Mouse (Mus musculus) liver, embryonic 16.5 days (tissue): ENCODE measurements around the gene Gm21972. TPM values are rescaled to one million over a fixed set of nuclear protein-coding genes. Genes with fewer than 3 reads are reported as not detected.

Experiments
- ATAC-seq: fragments of 200-750 bp; cut with Nextera tagmentation; 2 replicates; pipeline ENCODE4 v1.8.0; 2017; ENCODE audit warnings: low read depth, mild to moderate bottlenecking, moderate number of reproducible peaks, moderate library complexity
- H3K27ac ChIP-seq: fragments of 300-500 bp; sonication (generic); 2 replicates; pipeline ENCODE4 v1.5.1; 2014; ENCODE audit warnings: mild to moderate bottlenecking, low read length
- H3K27me3 ChIP-seq: fragments of 300-500 bp; sonication (generic); 2 replicates; pipeline ENCODE4 v1.6.1; 2014; ENCODE audit warnings: low read depth, low read length, mixed read lengths; ENCODE audit not compliant: control insufficient read depth, insufficient read depth
- H3K36me3 ChIP-seq: fragments of 300-500 bp; sonication (generic); 2 replicates; pipeline ENCODE4 v1.6.1; 2014; ENCODE audit warnings: mild to moderate bottlenecking; ENCODE audit not compliant: control insufficient read depth, insufficient read depth
- H3K4me1 ChIP-seq: fragments of 300-500 bp; sonication (generic); 2 replicates; pipeline ENCODE4 v1.6.1; 2014; ENCODE audit warnings: low read depth, low read length, mixed read lengths; ENCODE audit not compliant: control insufficient read depth
- H3K4me2 ChIP-seq: fragments of 300-500 bp; sonication (generic); 2 replicates; pipeline ENCODE4 v1.6.1; 2014; ENCODE audit warnings: low read depth, low read length, mixed read lengths
- H3K4me3 ChIP-seq: fragments of 300-500 bp; sonication (generic); 2 replicates; pipeline ENCODE4 v1.5.1; 2014; ENCODE audit warnings: low read depth, mild to moderate bottlenecking, low read length
- H3K9ac ChIP-seq: fragments of 300-500 bp; sonication (generic); 2 replicates; pipeline ENCODE4 v1.6.1; 2014; ENCODE audit warnings: low read depth, low read length
- H3K9me3 ChIP-seq: fragments of 300-500 bp; sonication (generic); replicated peaks from 2 replicates; pipeline ENCODE4 v1.6.1; 2016; ENCODE audit warnings: low read length; ENCODE audit not compliant: control insufficient read depth
- WGBS: fragments of 180-500 bp; shearing (Covaris S2); extraction: QIAGEN DNeasy Blood & Tissue Kit; methylation state at CpG from one replicate; pipeline ENCODE4 v1.1.7; 2014; ENCODE audit not compliant: insufficient replicate concordance; 5-methylcytosine and 5-hydroxymethylcytosine counted together
- polyA plus RNA-seq: library from polyadenylated mRNA; unstranded; fragments of >200 nt; fragmentation: Nextera tagmentation; extraction: Ambion mirVana; gene quantifications from 2 replicates; pipeline ENCODE4 v1.2.1, GENCODE M21; 2015

The Gm21972 gene
- polyA plus RNA-seq = 0.14 TPM in 1 of 2 replicates, not detected in the other

- no peak for ATAC-seq
- Histone ChIP-seq H3K4me3 (no peak within 1 kb of the TSS), H3K9ac (no peak within 1 kb of the TSS), H3K4me1 (no peaks in the 10 kb centered on the region), H3K27ac (no peak within 1 kb of the TSS), H3K9me3 (no peaks in the 10 kb centered on the region), H3K4me2 (no peak within 1 kb of the TSS), H3K27me3 (no peaks in the 10 kb centered on the region), H3K36me3 (peaks cover 38% of the 10 kb centered on the region)
- 87% methylated on average over 4 of the region's 4 CpGs for WGBS
Observed at GRCm38 (mm10) chr1:86133337-86133736, at the start of gene Gm21972. Gm21972 (plus strand) TSS chr1:86133637.

- H3K27me3 ChIP-seq = no peaks in the 10 kb centered on the region
- no peaks in the 10 kb centered on the region for H3K4me1 ChIP-seq
- no peak overlapping the region for H3K9ac ChIP-seq
- peaks cover 40% of the 10 kb centered on the region for H3K36me3 ChIP-seq
- H3K4me3 ChIP-seq = no peak overlapping the region
- no peak overlapping the region for H3K4me2 ChIP-seq
- ATAC-seq = no peak
- H3K9me3 ChIP-seq = no peaks in the 10 kb centered on the region
- H3K27ac ChIP-seq = no peak overlapping the region
- 84% methylated on average over 7 of the region's 7 CpGs for WGBS
Observed at GRCm38 (mm10) chr1:86094413-86094812, 39.0 kb upstream of the Gm21972 start.

GRCm38 (mm10) chr1:86105054-86105453 lies 28.4 kb upstream of the Gm21972 start:
- WGBS = 88% methylated on average over 1 of the region's 1 CpGs
- no peaks in the 10 kb centered on the region for H3K9me3 ChIP-seq
- H3K27me3 ChIP-seq = no peaks in the 10 kb centered on the region
- no peak overlapping the region for H3K9ac ChIP-seq
- no peak for ATAC-seq
- no peaks in the 10 kb centered on the region for H3K4me1 ChIP-seq
- peaks cover 9% of the 10 kb centered on the region; the same call in 1 of the 2 replicates for H3K36me3 ChIP-seq
- H3K4me3 ChIP-seq = no peak overlapping the region
- no peak overlapping the region for H3K27ac ChIP-seq
- H3K4me2 ChIP-seq = no peak overlapping the region

- no peaks in the 10 kb centered on the region for H3K9me3 ChIP-seq
- no peak within 1 kb of the TSS for H3K27ac ChIP-seq
- no peak within 1 kb of the TSS for H3K4me2 ChIP-seq
- H3K36me3 ChIP-seq = peaks cover 8% of the 10 kb centered on the region; the same call in 1 of the 2 replicates
- WGBS = 71% methylated on average over 6 of the region's 6 CpGs
- H3K9ac ChIP-seq = no peak within 1 kb of the TSS
- no peaks in the 10 kb centered on the region for H3K27me3 ChIP-seq
- H3K4me3 ChIP-seq = no peak within 1 kb of the TSS
- H3K4me1 ChIP-seq = no peaks in the 10 kb centered on the region
- no peak for ATAC-seq
Observed at GRCm38 (mm10) chr1:86111779-86112178, 21.7 kb upstream of the Gm21972 start, which contains the start of gene Htr2b. Htr2b (minus strand) TSS chr1:86111970.

- no peak for ATAC-seq
- Histone ChIP-seq H3K4me2 (no peak overlapping the region), H3K9ac (no peak overlapping the region), H3K27ac (no peak overlapping the region), H3K4me1 (no peaks in the 10 kb centered on the region), H3K36me3 (peaks cover 14% of the 10 kb centered on the region), H3K27me3 (no peaks in the 10 kb centered on the region), H3K9me3 (no peaks in the 10 kb centered on the region), H3K4me3 (no peak overlapping the region)
- WGBS = 70% methylated on average over 3 of the region's 3 CpGs
Observed at GRCm38 (mm10) chr1:86114141-86114540, 19.3 kb upstream of the Gm21972 start.

GRCm38 (mm10) chr1:86119549-86119948 lies 13.9 kb upstream of the Gm21972 start:
- peaks cover 26% of the 10 kb centered on the region for H3K36me3 ChIP-seq
- no peak for ATAC-seq
- H3K4me2 ChIP-seq = no peak overlapping the region

GRCm38 (mm10) chr1:86126036-86126435 lies 7.4 kb upstream of the Gm21972 start:
- Histone ChIP-seq H3K9me3 (no peaks in the 10 kb centered on the region), H3K4me3 (no peak overlapping the region), H3K4me2 (no peak overlapping the region), H3K36me3 (peaks cover 38% of the 10 kb centered on the region), H3K27me3 (no peaks in the 10 kb centered on the region), H3K27ac (no peak overlapping the region), H3K4me1 (no peaks in the 10 kb centered on the region), H3K9ac (no peak overlapping the region)
- ATAC-seq = no peak
- 97% methylated on average over 2 of the region's 2 CpGs for WGBS

More at GRCm38 (mm10) chr1:86119549-86119948, 13.9 kb upstream of the Gm21972 start:
- Histone ChIP-seq H3K4me3 (no peak overlapping the region), H3K27me3 (no peaks in the 10 kb centered on the region), H3K4me1 (no peaks in the 10 kb centered on the region), H3K27ac (no peak overlapping the region), H3K9ac (no peak overlapping the region), H3K9me3 (no peaks in the 10 kb centered on the region)
- 88% methylated on average over 4 of the region's 4 CpGs for WGBS

- H3K9me3 ChIP-seq = no peaks in the 10 kb centered on the region
- no peak overlapping the region for H3K27ac ChIP-seq
- no peak for ATAC-seq
- no peak overlapping the region for H3K4me3 ChIP-seq
- H3K36me3 ChIP-seq = peaks cover 35% of the 10 kb centered on the region
- H3K4me2 ChIP-seq = no peak overlapping the region
- no peaks in the 10 kb centered on the region for H3K27me3 ChIP-seq
- H3K9ac ChIP-seq = no peak overlapping the region
- 92% methylated on average over 6 of the region's 6 CpGs for WGBS
- no peaks in the 10 kb centered on the region for H3K4me1 ChIP-seq
Observed at GRCm38 (mm10) chr1:86135315-86135714, 1.9 kb downstream of the Gm21972 start.

GRCm38 (mm10) chr1:86141081-86141480 lies 7.6 kb downstream of the Gm21972 start:
- H3K36me3 ChIP-seq = peaks cover 17% of the 10 kb centered on the region
- 79% methylated on average over 3 of the region's 3 CpGs for WGBS
- H3K9me3 ChIP-seq = no peaks in the 10 kb centered on the region
- no peaks in the 10 kb centered on the region for H3K4me1 ChIP-seq
- no peak overlapping the region for H3K4me2 ChIP-seq
- H3K27ac ChIP-seq = no peak overlapping the region
- H3K9ac ChIP-seq = no peak overlapping the region
- no peak overlapping the region for H3K4me3 ChIP-seq
- no peaks in the 10 kb centered on the region for H3K27me3 ChIP-seq
- no peak for ATAC-seq
